Mouse (Mus musculus): Measurements from ENCODE around the gene Enthd1. TPM values are rescaled to one million over a fixed set of nuclear protein-coding genes. Genes with fewer than 3 reads are reported as not detected.

Gene Enthd1
- polyA plus RNA-seq, 1 experiment from 2014 or later: not detected

GRCm38 (mm10) chr15:80572291-80572690 is 7.3 kb upstream of the Enthd1 start, which contains the start of gene Grap2:
Grap2 (plus strand) TSS chr15:80572594.
- 61% methylated on average over 12 of the region's 12 CpGs for WGBS
- no peaks in the 10 kb centered on the region for H3K9me3 ChIP-seq
- H3K4me2 ChIP-seq (replicated peaks): no peak within 1 kb of the TSS
- H3K36me3 ChIP-seq: no peaks in the 10 kb centered on the region
- no peak for ATAC-seq (replicated peaks)
- H3K4me1 ChIP-seq: peaks cover 14% of the 10 kb centered on the region
- H3K27ac ChIP-seq (replicated peaks): no peak within 1 kb of the TSS
- no peak within 1 kb of the TSS for H3K4me3 ChIP-seq
- no peak within 1 kb of the TSS for H3K9ac ChIP-seq (replicated peaks)
- no peaks in the 10 kb centered on the region for H3K27me3 ChIP-seq

- ATAC-seq (replicated peaks): no peak
- 70% methylated on average over 7 of the region's 7 CpGs for WGBS
Observed at GRCm38 (mm10) chr15:80571611-80572010, 6.7 kb upstream of the Enthd1 start.

GRCm38 (mm10) chr15:80570226-80570625 is 5.3 kb upstream of the Enthd1 start:
- H3K4me1 ChIP-seq: no peaks in the 10 kb centered on the region
- H3K27me3 ChIP-seq: no peaks in the 10 kb centered on the region
- H3K9me3 ChIP-seq: no peaks in the 10 kb centered on the region
- H3K27ac ChIP-seq (replicated peaks): no peak overlapping the region
- H3K36me3 ChIP-seq: no peaks in the 10 kb centered on the region
- no peak overlapping the region for H3K9ac ChIP-seq (replicated peaks)
- no peak for ATAC-seq (replicated peaks)
- H3K4me2 ChIP-seq (replicated peaks): no peak overlapping the region
- 100% methylated on average over 1 of the region's 1 CpGs for WGBS
- no peak overlapping the region for H3K4me3 ChIP-seq

More at GRCm38 (mm10) chr15:80571611-80572010, 6.7 kb upstream of the Enthd1 start:
- Histone ChIP-seq H3K9ac (replicated peaks) (no peak overlapping the region), H3K27ac (replicated peaks) (no peak overlapping the region), H3K4me3 (no peak overlapping the region), H3K36me3 (no peaks in the 10 kb centered on the region), H3K9me3 (no peaks in the 10 kb centered on the region), H3K4me2 (replicated peaks) (no peak overlapping the region), H3K4me1 (peaks cover 7% of the 10 kb centered on the region), H3K27me3 (no peaks in the 10 kb centered on the region)

GRCm38 (mm10) chr15:80569205-80569604 is 4.2 kb upstream of the Enthd1 start:
- no peak for ATAC-seq (replicated peaks)
- Histone ChIP-seq H3K4me2 (replicated peaks) (no peak overlapping the region), H3K27ac (replicated peaks) (no peak overlapping the region), H3K4me3 (no peak overlapping the region), H3K9ac (replicated peaks) (no peak overlapping the region), H3K36me3 (no peaks in the 10 kb centered on the region), H3K27me3 (no peaks in the 10 kb centered on the region), H3K4me1 (no peaks in the 10 kb centered on the region), H3K9me3 (no peaks in the 10 kb centered on the region)
- WGBS: 87% methylated on average over 7 of the region's 7 CpGs

GRCm38 (mm10) chr15:80567731-80568130 is 2.8 kb upstream of the Enthd1 start:
- Histone ChIP-seq H3K4me2 (replicated peaks) (no peak overlapping the region), H3K4me3 (no peak overlapping the region), H3K36me3 (no peaks in the 10 kb centered on the region), H3K9me3 (no peaks in the 10 kb centered on the region), H3K27ac (replicated peaks) (no peak overlapping the region), H3K9ac (replicated peaks) (no peak overlapping the region), H3K4me1 (no peaks in the 10 kb centered on the region), H3K27me3 (no peaks in the 10 kb centered on the region)
- no peak for ATAC-seq (replicated peaks)
- 60% methylated on average over 4 of the region's 4 CpGs for WGBS

GRCm38 (mm10) chr15:80567139-80567538 is 2.2 kb upstream of the Enthd1 start:
- ATAC-seq (replicated peaks): no peak
- Histone ChIP-seq H3K27me3 (no peaks in the 10 kb centered on the region), H3K27ac (replicated peaks) (no peak overlapping the region), H3K4me1 (no peaks in the 10 kb centered on the region), H3K9ac (replicated peaks) (no peak overlapping the region), H3K9me3 (no peaks in the 10 kb centered on the region), H3K4me2 (replicated peaks) (no peak overlapping the region), H3K36me3 (no peaks in the 10 kb centered on the region), H3K4me3 (no peak overlapping the region)
- WGBS: 90% methylated on average over 3 of the region's 3 CpGs

GRCm38 (mm10) chr15:80566696-80567095 is 1.7 kb upstream of the Enthd1 start:
- H3K27ac ChIP-seq (replicated peaks): no peak overlapping the region
- no peaks in the 10 kb centered on the region for H3K36me3 ChIP-seq
- no peak for ATAC-seq (replicated peaks)
- no peak overlapping the region for H3K4me3 ChIP-seq
- no peaks in the 10 kb centered on the region for H3K27me3 ChIP-seq
- no peak overlapping the region for H3K9ac ChIP-seq (replicated peaks)
- no peaks in the 10 kb centered on the region for H3K9me3 ChIP-seq
- H3K4me1 ChIP-seq: no peaks in the 10 kb centered on the region
- no peak overlapping the region for H3K4me2 ChIP-seq (replicated peaks)
- 94% methylated on average over 6 of the region's 6 CpGs for WGBS

GRCm38 (mm10) chr15:80563634-80564208 is 1.2 kb downstream of the Enthd1 start:
- Histone ChIP-seq H3K36me3 (no peaks in the 10 kb centered on the region), H3K4me2 (replicated peaks) (no peak overlapping the region), H3K9me3 (no peaks in the 10 kb centered on the region), H3K27ac (replicated peaks) (no peak overlapping the region), H3K9ac (replicated peaks) (no peak overlapping the region), H3K4me3 (no peak overlapping the region), H3K27me3 (no peaks in the 10 kb centered on the region), H3K4me1 (no peaks in the 10 kb centered on the region)
- no peak for ATAC-seq (replicated peaks)
- 91% methylated on average over 6 of the region's 6 CpGs for WGBS

- ATAC-seq (replicated peaks): no peak
- Histone ChIP-seq H3K9me3 (no peaks in the 10 kb centered on the region), H3K27me3 (no peaks in the 10 kb centered on the region), H3K36me3 (no peaks in the 10 kb centered on the region), H3K4me1 (no peaks in the 10 kb centered on the region), H3K4me2 (replicated peaks) (no peak overlapping the region), H3K27ac (replicated peaks) (no peak overlapping the region), H3K4me3 (no peak overlapping the region), H3K9ac (replicated peaks) (no peak overlapping the region)
- 77% methylated on average over 3 of the region's 3 CpGs for WGBS
Observed at GRCm38 (mm10) chr15:80562446-80562845, 2.5 kb downstream of the Enthd1 start.

- ATAC-seq (replicated peaks): no peak
- H3K4me2 ChIP-seq (replicated peaks): no peak overlapping the region
- 55% methylated on average over 15 of the region's 15 CpGs for WGBS
- H3K36me3 ChIP-seq: no peaks in the 10 kb centered on the region
- H3K9ac ChIP-seq (replicated peaks): no peak overlapping the region
- no peaks in the 10 kb centered on the region for H3K4me1 ChIP-seq
- H3K27ac ChIP-seq (replicated peaks): no peak overlapping the region
- H3K9me3 ChIP-seq: no peaks in the 10 kb centered on the region
- no peak overlapping the region for H3K4me3 ChIP-seq
- no peaks in the 10 kb centered on the region for H3K27me3 ChIP-seq
Observed at GRCm38 (mm10) chr15:80560646-80561580, 4.0 kb downstream of the Enthd1 start.

- H3K27me3 ChIP-seq: no peaks in the 10 kb centered on the region
- no peaks in the 10 kb centered on the region for H3K4me1 ChIP-seq
- no peak for ATAC-seq (replicated peaks)
- H3K27ac ChIP-seq (replicated peaks): no peak overlapping the region
- H3K36me3 ChIP-seq: no peaks in the 10 kb centered on the region
- H3K9me3 ChIP-seq: no peaks in the 10 kb centered on the region
- H3K9ac ChIP-seq (replicated peaks): no peak overlapping the region
- H3K4me3 ChIP-seq: no peak overlapping the region
- WGBS: 77% methylated on average over 14 of the region's 14 CpGs
- no peak overlapping the region for H3K4me2 ChIP-seq (replicated peaks)
Observed at GRCm38 (mm10) chr15:80559978-80560377, 5.0 kb downstream of the Enthd1 start.

GRCm38 (mm10) chr15:80559534-80559933 is 5.4 kb downstream of the Enthd1 start:
- Histone ChIP-seq H3K27ac (replicated peaks) (no peak overlapping the region), H3K4me1 (no peaks in the 10 kb centered on the region), H3K4me3 (no peak overlapping the region), H3K36me3 (no peaks in the 10 kb centered on the region), H3K27me3 (no peaks in the 10 kb centered on the region), H3K9me3 (no peaks in the 10 kb centered on the region), H3K4me2 (replicated peaks) (no peak overlapping the region), H3K9ac (replicated peaks) (no peak overlapping the region)
- WGBS: 76% methylated on average over 12 of the region's 12 CpGs
- ATAC-seq (replicated peaks): no peak
